Mouse (Mus musculus) brown adipose tissue, adult 24 weeks (tissue): ENCODE measurements around the gene Eif4e3. TPM values are rescaled to one million over a fixed set of nuclear protein-coding genes. Genes with fewer than 3 reads are reported as not detected.

Source experiments
- H3K27ac ChIP-seq: fragments of 200-500 bp; replicated peaks from 2 replicates; pipeline ENCODE4 v1.5.1; 2012; ENCODE audit warnings: low read depth, mild to moderate bottlenecking, low read length
- H3K4me1 ChIP-seq: fragments of 200-500 bp; 2 replicates; pipeline ENCODE4 v1.6.1; 2012; ENCODE audit warnings: low read length, mixed read lengths; ENCODE audit not compliant: control insufficient read depth, insufficient read depth, insufficient read length
- H3K4me3 ChIP-seq: fragments of 200-500 bp; 2 replicates; pipeline ENCODE4 v1.5.1; 2012; ENCODE audit warnings: low read depth, mild to moderate bottlenecking, low read length, moderate library complexity; ENCODE audit not compliant: insufficient read depth
- polyA plus RNA-seq: library from polyadenylated mRNA; stranded (reverse); fragments of >200 nt; gene quantifications from 2 replicates; pipeline ENCODE4 v1.2.4, GENCODE M21; 2012; ENCODE audit not compliant: missing spikeins, insufficient read depth, insufficient read length

The Eif4e3 gene
- polyA plus RNA-seq, 1 experiment, result 125 TPM

DNA sequence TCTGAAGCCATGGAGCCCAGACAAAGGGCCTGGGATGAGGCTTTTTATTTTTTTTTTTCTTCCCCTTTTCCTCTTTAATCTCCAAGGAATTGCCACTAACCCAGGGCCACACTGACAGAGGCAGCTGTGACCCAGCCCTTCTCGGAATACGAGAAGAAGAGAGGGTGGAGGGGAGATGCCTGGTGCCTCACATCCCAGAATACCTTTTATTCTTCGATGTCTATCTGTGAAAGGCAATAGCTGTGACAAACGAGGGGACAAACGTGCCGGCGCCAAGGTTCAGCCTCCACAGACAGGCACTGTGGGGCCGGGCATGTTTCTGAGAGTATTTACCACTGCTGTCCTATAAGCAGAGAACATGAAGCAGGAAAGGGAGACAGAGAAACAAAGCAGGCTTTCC lies 66.9 kb downstream of the Eif4e3 start:
- Histone ChIP-seq H3K27ac (no peak overlapping the region), H3K4me3 (no peak overlapping the region)

DNA sequence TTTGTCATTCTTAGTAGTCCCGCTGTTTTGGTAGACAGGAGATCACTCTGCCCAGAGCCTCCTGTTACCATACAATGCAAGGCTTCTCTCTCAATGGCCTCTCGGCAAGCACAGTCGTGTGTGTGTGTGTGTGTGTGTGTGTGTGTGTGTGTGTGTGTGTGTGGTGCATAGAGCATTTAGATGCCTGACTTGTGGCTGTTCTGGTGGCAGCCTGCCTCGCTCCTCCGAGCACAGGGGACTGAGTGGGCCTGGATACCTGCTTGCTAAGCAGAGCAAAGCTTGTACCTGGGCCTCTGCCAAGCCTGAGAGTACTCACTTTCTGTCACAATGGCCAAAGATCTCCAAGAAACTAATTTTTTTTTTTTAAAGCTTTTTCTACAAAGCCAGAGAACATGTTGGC lies 67.3 kb downstream of the Eif4e3 start:
- Histone ChIP-seq H3K4me1 (peaks cover 6% of the 10 kb centered on the region), H3K27ac (no peak overlapping the region), H3K4me3 (no peak overlapping the region)

More for the DNA sequence above, 66.9 kb downstream of the Eif4e3 start:
- H3K4me1 ChIP-seq, result peaks cover 6% of the 10 kb centered on the region

DNA sequence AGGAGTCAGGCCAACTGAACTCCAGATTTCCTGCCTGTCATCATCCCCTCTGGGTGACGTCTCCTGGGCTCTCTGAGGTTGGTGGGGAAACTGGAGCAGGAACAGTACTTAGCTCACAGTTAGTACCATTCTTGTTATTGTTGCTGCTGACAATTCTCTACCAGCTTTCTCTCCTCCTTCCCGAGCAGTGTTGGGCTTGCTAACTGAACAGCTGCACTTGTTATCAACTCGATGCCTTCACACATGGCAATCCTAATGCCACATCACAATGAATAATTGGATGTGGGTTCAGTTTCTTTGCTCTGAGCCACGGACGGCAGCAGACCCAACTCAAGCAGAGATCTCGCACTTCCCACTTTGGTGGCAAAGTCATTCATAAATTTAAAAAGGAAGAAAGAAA lies 89.5 kb downstream of the Eif4e3 start:
- no peak overlapping the region for H3K4me3 ChIP-seq
- H3K4me1 ChIP-seq, result no peaks in the 10 kb centered on the region

DNA sequence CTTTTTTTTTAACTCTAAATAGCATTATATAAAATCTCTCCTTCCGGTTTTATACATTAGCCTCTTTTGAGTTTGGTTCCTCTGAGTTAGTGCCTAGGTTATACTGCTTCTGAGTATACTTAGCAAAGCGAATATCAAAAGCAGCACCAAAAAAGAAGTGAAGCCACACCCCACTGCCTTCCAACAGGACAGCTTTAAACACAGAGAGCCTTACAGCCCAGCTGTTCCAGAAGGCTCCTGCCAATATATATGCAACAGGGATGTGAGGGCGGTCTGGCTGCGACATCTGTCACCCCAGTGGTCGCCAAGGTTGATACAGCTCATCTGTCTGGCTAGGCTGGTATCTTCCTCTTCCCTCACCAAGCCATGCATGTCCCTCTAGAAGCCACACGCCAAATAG lies 90.9 kb downstream of the Eif4e3 start:
- no peaks in the 10 kb centered on the region for H3K4me1 ChIP-seq
- H3K27ac ChIP-seq, result no peak overlapping the region
- H3K4me3 ChIP-seq, result no peak overlapping the region

More for the DNA sequence above, 89.5 kb downstream of the Eif4e3 start:
- H3K27ac ChIP-seq, result no peak overlapping the region

Other genes starting within 250 kb of the Eif4e3 start
- 8.8 and 10.1 TPM in 2 replicates for gene Foxp1, start 144.1 kb downstream of the Eif4e3 start, polyA plus RNA-seq
- gene Gm20696, start within 50 bp of the Eif4e3 start, polyA plus RNA-seq, result not detected in 2 replicates
- gene Gpr27, start 25.9 kb upstream of the Eif4e3 start, polyA plus RNA-seq, result 0.44 and 0.63 TPM in 2 replicates
- gene Prok2, start 59.6 kb upstream of the Eif4e3 start, polyA plus RNA-seq, result not detected in 2 replicates